Mouse (Mus musculus) urinary bladder, postnatal 36 days (tissue): ENCODE data around the gene Apoa2.
"Not testable (repeated sequence)": the region's sequence is repeated elsewhere in the genome, so short reads cannot be mapped to it uniquely, and the experiment has no call there.

Source experiments
- DNase-seq, 2 experiments: peaks; one replicate each; pipeline ENCODE4 v3.0.0; 2022; ENCODE audit warnings: low spot score in 2 of 2, mixed read lengths in 1 of 2

The Apoa2 gene

DNA sequence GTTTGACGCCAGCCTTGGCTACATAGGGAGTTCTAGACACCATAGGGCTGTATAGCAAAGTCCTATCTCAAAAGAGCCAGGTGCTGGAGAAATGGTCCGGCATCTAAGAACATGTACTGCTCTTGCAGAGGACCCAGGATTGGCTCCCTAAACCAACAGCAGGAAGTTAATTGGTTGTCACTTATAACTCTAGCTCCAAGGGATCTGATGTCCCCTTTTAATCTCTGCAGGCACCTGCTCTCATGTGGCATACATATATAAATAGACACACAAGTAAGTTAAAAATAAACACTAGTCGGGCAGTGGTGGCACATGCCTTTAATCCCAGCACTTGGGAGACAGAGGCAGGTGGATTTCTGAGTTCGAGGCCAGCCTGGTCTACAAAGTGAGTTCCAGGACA lies 10.9 kb downstream of the Apoa2 start:
- no peak for DNase-seq

DNA sequence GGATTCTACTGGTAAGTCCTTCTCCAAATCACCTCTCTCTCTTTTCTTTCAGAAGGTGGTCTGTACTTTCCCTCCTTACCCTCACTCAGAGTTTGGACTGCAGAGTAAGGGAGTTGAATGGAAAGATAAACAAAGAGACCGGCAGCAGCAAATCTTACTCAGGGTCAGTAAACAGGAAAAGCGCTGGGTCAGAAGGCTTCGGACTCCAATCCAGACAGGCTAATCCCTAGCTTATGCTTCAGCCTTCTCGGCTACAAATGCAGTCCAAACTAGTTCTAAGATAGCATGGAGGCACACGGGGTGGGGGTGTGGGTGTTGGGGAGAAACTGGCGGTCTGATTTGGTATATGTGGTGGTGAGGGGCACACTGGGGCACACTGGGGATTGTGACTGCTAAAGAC lies 12.6 kb downstream of the Apoa2 start:
- DNase-seq, result no peak

DNA sequence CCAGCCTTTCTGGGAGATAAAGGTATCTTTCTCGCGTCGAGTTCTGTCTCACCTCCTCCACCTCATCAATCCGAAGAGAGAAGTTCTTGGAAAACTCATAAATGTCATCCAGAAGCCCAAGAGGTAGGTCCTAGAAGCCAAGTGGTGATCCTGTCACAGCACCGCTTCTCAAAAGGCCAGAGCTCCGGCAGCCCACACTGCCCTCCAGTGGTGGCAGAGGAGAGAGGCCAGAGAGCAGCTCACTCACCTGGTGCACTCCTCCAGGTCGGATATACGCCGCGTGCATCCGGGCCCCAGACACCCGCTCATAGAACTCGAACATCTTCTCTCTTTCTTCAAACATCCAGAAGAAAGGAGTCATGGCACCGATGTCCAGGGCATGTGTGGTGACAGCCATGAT lies 13.6 kb downstream of the Apoa2 start:
- DNase-seq, result peak in 1 of 2 experiments; percentile 56

DNA sequence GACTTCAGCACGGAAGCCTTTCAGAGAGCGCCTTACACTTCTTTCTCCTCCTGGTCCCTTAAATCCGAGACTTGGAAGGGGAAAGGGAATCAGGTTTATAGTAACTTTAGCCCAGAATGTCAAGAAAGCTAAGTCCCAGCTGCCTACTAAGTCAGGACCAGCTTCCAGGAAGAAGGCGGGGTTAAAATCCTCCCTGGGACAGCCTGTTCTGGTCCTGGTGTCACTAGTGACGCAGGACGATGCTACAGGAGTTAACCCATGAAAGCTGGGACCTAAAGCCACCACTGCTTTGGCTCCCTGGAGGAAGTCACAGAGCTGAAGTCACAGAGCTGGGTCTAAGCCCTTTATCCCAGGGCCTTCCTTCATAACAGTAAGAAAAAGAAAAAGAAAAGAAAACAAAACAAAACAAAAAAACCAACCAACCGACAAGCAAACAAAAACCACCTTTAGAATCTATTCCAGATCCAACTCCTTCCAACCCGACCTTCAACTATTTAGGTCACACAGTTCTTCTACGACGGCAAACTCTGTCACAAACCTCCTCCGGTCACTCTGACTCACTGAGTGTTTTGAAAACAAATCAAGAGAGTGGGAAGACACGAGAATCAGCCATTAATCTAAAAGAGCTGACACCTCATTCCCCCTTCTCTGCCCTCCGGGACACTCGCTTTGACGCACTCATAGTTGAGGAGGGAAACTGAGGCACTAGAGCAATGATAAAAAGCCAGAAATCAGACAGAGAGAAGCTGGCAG lies 15.3 kb downstream of the Apoa2 start:
- peak in 1 of 2 experiments; percentile 62 for DNase-seq

DNA sequence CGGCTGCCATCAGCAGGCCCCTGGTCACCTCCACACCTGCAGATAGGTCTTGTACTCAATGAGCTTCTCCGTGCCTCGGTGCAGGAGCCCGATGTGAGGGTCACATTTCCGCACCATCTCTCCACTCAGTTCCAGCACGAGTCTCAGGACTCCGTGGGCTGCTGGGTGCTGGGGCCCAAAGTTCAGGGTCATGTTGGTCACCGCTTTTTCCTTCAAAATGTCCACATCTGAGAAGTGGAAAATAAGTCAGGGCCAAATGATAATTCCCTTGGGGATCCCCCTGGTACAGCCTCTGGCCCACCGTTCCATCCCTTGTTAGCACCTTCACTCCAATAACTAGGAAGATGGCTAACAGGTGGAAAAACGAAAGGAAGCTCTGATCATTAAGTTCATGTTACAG lies 16.1 kb downstream of the Apoa2 start:
- DNase-seq, result no peak

DNA sequence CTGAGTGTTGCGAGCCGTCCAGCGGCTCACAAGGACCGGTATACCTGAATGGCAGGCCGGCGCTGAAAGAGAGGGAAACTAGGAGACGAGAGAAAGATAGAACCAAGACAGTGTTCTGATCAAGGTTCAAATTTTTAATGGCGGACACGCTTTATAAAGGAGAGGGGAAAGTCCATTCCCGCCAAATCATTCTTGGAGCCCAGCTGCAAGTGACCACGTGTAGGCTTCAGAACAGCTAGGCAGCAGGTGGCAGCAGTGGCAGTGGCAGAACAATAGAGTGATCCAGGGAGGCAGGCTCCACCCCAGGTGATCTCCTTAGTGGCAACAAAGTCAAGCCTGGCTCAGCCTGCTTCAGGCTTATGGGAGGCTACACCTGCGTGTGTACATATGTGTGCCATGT lies 17.1 kb downstream of the Apoa2 start:
- DNase-seq, result not testable (repeated sequence)

DNA sequence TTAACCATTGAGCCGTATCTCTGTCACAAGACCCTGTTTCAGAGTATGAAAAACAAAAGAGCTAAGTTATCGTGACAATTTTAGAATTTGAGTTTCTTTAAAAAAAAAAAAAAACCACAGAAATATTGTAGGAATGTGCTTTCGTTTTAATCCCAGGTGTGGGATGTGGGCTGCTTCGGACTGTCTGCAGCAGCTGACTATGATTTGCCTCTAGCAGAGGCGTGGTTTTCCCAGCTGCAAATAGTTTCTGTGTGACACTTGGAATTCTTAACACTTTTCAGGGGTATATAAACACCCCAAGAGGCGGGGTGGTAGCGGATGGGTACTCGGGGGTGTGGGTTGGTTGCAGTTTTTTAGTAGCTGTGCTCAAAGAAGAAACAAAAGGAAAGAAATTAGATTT lies 20.5 kb downstream of the Apoa2 start:
- no peak for DNase-seq

DNA sequence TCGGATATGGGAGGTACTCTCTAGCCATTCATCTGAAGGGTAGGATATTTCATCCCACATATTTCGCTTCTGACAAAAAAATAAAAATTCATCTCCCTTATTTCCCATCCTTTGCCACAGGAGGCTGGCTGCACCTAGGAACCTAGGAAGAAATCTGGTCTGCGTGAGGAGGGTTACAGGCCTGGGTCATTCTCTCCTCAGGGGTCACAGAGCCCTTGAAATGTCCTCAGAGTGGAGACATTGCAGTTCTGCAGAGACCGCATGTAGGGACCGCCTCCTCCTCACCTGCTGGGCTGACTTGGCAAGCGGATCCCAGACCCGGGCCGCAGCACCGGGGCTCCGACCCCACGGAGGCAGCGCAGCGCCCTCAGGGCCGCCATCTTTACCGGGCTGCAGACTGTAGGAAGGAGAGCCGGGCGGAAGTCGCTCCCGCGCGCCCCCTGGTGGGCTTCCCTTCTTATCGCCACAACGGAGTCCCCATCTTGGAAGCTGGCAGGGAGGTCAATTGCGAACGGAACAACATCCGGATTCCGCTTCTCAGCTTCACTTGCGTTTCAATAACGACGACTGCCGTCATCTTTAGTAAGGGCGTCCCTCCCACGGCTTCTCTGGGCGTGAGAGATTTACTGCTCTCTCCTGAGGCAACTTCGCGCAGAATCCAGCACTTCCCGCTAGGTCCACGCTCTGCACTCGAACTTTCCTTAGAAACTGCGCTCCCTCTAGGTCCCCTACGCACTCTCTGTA lies 22.0 kb downstream of the Apoa2 start:
- peak; percentile 96 to 97 for DNase-seq

DNA sequence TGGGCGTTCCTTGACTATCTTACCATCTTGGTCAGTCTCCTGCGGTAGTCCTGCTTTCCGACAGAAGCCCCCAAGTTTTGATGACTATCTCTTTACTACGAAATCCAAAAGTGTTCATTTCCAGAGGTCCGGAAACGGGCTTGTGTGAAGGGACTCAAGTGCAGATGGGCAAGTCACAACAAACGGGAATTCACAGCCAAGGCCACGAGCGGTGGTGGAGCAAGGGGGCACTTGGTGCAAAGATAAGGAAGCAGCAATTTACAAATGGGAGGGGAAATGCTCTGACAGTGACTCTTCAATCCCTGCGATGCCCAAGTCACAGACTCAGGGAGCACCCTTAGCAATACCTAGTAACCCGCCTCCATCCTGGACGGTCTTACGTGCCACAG lies 22.6 kb downstream of the Apoa2 start:
- no peak for DNase-seq

DNA sequence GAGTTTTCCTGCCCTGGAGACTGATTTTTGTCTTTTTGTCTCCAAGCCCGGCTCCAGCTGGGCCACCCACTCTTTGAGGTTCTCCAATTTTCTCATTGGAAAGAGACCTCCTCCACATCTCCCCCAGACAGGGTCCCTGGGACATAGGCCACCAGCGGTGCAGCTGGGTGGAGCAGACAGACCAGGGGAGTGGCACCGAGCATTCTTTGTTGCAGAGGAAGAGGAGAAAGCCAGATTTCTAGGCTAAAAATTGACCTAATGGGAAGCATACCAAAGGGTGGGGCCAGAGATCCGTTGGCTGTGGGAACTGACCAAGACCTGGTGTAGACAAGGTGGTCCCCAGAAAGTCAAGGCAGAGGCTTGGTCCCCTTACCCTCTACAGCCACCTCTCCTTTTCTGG lies 23.1 kb downstream of the Apoa2 start:
- no peak for DNase-seq

DNA sequence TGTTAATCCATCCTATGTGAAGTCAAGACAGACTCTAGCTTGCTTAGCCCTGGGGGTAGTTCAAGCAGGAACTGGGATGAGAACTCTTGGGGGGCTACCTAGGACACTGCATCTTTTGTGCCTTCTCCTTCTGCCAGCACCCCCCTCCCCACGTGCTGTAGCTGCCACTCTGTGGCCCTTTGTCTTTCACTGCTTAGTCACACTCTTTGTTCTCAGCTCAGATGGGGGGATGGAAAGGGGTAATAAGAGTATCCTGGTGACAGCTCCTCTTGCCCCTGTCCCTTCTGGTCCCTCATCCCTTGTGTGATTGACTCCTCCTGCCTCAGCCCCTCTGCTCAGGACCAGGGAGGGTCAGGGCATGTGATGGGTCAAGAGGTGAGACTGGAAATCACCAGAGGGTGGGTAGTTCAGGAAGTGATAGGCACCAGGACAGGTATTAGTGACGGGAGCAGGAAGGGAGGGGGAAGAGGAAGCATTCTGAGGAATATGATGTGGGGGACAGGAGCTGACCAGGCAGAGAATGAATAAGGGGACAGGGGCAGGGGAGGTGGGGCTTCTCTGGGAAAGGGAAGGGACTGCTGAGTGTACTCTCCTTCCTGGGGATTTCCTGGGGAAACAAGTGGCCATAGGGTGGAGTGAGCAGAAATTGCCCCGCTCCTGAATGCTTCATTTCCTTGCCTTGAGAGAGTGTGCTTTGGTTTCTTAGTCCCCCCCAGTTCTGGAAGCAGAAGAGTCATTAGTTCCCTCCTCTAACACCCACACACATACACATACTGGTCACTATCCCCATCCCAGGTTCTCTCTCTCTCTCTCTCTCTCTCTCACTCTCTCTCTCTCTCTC lies 23.8 kb downstream of the Apoa2 start:
- DNase-seq, result no peak

DNA sequence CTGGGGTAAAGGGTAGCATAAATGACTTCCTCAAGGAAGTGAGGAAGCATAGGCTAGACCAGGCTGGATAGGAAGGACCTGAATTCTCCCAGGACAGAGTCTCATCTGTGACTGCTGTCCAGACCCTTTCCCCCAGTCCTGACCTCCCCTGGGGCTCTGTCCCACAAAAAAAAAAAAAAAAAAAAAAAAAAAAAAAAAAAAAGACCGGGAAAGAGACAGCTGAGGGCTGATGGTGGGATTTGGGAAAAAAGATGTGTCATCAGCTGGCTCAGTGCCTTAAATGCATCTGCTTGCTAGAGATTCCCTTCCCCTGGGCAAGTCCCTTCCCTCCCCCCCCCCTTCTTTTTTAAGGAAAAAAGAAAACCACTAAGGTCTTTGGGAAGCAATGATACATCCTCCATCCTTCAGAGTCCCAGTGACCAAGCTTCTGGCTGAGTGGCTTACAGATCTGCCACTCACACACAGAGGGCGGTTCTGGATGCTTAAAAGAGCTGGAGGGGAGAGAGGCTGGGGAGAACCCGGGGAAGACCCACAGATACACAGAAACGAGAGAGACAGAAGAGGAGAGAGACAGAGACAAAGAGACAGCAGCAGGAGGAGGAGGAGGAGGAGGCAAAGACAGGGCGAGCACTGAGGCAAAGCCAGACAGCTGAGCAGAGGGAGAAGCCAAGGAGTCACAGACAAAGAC lies 25.2 kb downstream of the Apoa2 start, which contains the start of gene Adamts4:
TSS of gene Adamts4 (plus strand) at position 509 of the 688 bp plus-strand sequence.
- DNase-seq, result no peak

DNA sequence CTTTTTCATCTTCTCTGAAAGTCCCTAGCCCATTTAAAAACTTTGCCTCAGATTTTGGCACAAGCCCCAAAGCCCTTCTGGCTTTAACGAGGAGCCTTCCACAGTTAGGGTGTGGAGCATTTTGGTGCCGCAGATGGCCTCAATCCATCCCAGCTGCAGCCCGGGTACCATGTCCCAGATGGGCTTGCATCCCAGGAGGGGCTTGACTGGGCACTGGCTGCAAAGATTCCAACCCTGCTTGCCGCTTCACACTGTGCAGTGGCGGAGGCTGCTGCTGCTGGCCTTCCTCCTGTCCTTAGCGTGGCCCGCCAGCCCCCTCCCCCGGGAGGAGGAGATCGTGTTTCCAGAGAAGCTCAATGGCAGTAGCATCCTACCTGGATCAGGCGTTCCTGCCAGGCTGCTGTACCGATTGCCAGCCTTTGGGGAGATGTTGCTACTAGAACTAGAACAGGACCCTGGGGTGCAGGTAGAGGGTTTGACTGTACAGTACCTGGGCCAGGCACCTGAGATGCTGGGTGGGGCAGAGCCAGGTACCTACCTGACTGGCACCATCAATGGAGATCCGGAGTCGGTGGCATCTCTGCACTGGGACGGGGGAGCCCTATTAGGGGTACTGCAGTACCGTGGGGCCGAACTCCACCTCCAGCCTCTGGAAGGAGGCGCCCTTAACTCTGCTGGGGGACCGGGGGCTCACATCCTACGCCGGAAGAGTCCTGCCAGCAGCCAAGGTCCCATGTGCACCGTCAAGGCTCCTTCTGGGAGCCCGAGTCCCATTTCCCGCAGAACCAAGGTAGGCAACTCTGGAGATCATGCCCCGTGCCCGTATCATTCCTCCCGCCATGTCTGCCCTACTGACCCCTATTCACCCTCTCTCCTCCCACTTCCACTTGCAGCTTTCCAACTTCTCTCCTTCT lies 26.1 kb downstream of the Apoa2 start, which contains the start of gene Ndufs2:
TSS of gene Ndufs2 (minus strand) at position 709 of the 914 bp plus-strand sequence.
- no peak for DNase-seq

DNA sequence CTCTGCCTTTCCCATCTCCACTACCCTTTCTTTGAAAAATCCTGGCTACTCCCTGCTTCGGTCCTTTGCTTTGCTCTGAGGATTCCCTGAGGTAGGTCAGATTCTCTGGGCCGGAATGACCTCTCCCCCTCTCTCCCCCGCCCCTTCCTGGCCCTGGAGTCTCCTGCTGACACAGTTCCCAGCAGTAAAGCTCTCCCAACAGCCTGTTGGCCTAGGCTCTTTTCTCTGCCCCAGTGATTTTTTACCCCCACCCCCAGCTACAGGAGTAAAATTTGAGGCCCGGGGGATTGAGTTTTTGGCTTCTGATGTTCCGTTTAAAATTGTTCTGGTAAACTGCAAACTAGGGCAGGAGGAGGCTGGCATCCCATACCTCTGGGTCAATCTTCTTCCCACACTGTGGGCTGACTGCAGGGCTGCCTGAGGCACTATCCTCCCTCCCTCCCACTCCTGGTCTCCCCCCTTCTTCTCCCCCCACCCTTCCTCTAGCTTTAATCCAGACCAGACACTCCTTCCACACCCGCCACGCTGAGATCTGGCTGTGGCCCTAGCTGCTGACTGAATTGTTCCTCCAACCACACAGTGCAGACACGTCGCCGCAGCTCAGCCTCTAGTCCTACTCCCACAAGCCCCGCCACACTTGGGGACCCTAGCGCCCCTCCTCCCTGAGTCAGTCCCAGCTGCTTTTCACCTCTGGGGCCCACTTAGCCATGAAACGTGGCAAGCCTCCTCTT lies 26.9 kb downstream of the Apoa2 start:
- DNase-seq, result peak in 1 of 2 experiments; percentile 29

DNA sequence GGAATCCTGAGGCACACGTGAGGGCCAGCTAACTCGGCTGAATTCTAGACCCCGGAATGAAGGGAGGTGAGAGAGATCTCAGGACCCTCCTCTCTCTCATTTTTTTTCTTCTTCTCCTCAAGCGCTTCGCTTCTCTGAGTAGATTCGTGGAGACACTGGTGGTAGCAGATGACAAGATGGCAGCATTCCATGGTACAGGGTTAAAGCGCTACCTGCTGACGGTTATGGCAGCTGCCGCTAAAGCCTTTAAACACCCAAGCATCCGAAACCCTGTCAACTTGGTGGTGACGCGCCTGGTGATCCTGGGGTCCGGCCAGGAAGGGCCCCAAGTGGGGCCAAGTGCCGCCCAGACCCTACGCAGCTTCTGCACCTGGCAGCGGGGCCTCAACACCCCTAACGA lies 27.6 kb downstream of the Apoa2 start:
- no peak for DNase-seq

DNA sequence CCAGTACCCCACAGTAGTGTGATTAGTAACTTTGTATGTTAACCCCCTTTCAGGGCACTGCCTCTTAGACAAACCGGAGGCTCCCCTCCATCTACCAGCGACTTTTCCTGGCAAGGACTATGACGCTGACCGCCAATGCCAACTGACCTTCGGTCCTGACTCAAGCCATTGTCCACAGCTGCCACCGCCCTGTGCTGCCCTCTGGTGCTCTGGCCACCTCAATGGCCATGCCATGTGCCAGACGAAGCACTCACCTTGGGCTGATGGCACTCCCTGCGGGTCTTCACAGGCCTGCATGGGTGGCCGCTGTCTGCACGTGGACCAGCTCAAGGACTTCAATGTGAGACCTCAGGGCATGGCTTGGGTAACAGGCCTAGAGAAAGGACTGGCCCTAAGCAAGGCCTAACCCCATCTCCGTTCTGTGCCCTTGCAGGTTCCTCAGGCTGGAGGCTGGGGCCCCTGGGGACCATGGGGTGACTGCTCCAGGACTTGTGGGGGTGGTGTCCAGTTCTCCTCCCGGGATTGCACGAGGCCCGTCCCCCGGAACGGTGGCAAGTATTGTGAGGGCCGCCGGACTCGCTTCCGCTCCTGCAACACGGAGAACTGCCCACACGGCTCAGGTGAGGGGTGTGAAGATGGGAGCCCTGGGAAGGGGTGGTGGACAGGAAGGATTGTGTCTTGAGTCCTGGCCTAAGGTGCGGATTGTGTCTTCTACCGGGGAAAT lies 31.4 kb downstream of the Apoa2 start:
- no peak for DNase-seq

DNA sequence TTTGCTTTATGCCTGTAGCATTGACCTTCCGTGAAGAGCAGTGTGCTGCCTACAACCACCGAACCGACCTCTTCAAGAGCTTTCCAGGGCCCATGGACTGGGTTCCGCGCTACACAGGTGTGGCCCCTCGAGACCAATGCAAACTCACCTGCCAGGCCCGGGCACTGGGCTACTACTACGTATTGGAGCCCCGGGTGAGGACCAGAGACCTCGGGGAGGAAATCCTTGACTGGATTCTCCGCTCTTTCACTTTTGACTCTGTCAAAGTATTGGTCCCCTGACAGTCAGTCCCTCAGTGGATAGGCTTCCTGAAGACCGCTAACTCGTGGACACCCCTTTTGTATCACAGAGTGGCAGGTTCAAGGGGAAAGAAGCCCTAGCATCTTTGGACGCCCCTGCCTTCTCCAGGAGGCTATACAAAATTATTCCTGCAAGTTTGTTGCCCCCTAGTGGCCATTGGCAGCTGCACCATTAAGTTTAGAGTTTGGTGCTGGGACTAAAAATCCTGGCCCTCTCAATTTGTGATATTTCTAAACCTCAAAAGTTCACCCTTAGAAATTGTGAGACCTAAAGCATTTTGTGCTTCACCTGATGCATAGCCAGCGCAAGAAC lies 32.2 kb downstream of the Apoa2 start:
- DNase-seq, result peak in 1 of 2 experiments; percentile 49

DNA sequence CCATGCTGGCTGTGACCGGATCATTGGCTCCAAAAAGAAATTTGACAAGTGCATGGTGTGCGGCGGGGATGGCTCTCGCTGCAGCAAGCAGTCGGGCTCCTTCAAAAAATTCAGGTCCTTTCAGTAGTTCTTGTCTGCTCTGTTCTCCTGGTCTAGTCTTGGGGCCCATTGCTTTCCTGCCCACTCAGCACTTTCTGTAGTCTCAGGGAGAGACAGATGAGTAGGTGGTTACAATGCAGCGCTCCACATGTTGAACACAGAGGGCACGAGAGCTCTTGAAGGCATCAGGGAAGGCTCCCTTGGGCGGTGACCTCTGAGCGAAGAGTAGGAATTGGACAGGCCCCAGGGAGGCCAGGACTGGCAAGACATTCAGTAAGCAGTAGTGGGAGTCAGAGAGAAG lies 32.9 kb downstream of the Apoa2 start:
- DNase-seq, result no peak

DNA sequence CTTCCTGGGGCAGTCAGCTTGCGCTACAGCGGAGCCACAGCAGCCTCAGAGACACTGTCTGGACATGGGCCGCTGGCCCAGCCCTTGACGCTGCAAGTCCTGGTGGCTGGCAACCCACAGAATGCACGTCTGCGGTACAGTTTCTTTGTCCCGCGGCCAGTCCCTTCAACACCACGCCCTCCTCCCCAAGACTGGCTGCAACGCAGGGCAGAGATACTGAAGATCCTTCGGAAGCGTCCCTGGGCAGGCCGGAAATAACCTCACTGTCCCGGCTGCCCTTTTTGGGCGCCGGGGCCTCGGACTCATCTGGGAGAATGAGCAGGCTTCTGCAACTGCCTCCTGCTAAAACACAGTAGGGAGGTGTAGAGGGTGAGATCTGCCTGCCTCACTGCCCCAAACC lies 34.1 kb downstream of the Apoa2 start:
- no peak for DNase-seq
